Mouse (Mus musculus): Measurements from ENCODE around the gene Ypel4.

Gene Ypel4

GRCm38 (mm10) chr2:84733579-84734300 is at the start of gene Ypel4:
Ypel4 (plus strand) TSS chr2:84734058.
- DNase-seq (ENCODE audit: low spot score): peak; percentile 54

GRCm38 (mm10) chr2:84688080-84688844 is 45.6 kb upstream of the Ypel4 start:
- no peak for DNase-seq (ENCODE audit: low spot score)

- DNase-seq (ENCODE audit: low spot score): no peak
Measured at GRCm38 (mm10) chr2:84690050-84690449, 43.8 kb upstream of the Ypel4 start.

GRCm38 (mm10) chr2:84695007-84695695 is 38.7 kb upstream of the Ypel4 start:
- no peak for DNase-seq (ENCODE audit: low spot score)

- no peak for DNase-seq (ENCODE audit: low spot score)
Measured at GRCm38 (mm10) chr2:84703497-84703896, 30.4 kb upstream of the Ypel4 start.

GRCm38 (mm10) chr2:84704329-84704728 is 29.5 kb upstream of the Ypel4 start:
- DNase-seq (ENCODE audit: low spot score): no peak

- DNase-seq (ENCODE audit: low spot score): no peak
Measured at GRCm38 (mm10) chr2:84705295-84705694, 28.6 kb upstream of the Ypel4 start.

GRCm38 (mm10) chr2:84707523-84707922 is 26.3 kb upstream of the Ypel4 start:
- DNase-seq (ENCODE audit: low spot score): no peak

- DNase-seq (ENCODE audit: low spot score): no peak
Measured at GRCm38 (mm10) chr2:84711898-84712297, 22.0 kb upstream of the Ypel4 start.

- DNase-seq (ENCODE audit: low spot score): no peak
Measured at GRCm38 (mm10) chr2:84714422-84714810, 19.4 kb upstream of the Ypel4 start.

GRCm38 (mm10) chr2:84714811-84715561 is 18.9 kb upstream of the Ypel4 start, which contains the start of gene Zdhhc5:
Zdhhc5 (minus strand) TSS chr2:84715180.
- DNase-seq (ENCODE audit: low spot score): peak; percentile 99

GRCm38 (mm10) chr2:84715562-84716361 is 18.1 kb upstream of the Ypel4 start:
- peak; percentile 68 for DNase-seq (ENCODE audit: low spot score)

GRCm38 (mm10) chr2:84716423-84717355 is 17.2 kb upstream of the Ypel4 start:
- no peak for DNase-seq (ENCODE audit: low spot score)

- no peak for DNase-seq (ENCODE audit: low spot score)
Measured at GRCm38 (mm10) chr2:84717357-84717756, 16.5 kb upstream of the Ypel4 start.

GRCm38 (mm10) chr2:84720718-84721117 is 13.1 kb upstream of the Ypel4 start:
- DNase-seq (ENCODE audit: low spot score): no peak

GRCm38 (mm10) chr2:84721182-84721581 is 12.7 kb upstream of the Ypel4 start:
- no peak for DNase-seq (ENCODE audit: low spot score)

GRCm38 (mm10) chr2:84723856-84724255 is 10.0 kb upstream of the Ypel4 start:
- DNase-seq (ENCODE audit: low spot score): no peak

GRCm38 (mm10) chr2:84725770-84726169 is 8.1 kb upstream of the Ypel4 start:
- DNase-seq (ENCODE audit: low spot score): no peak

- no peak for DNase-seq (ENCODE audit: low spot score)
Measured at GRCm38 (mm10) chr2:84726716-84727115, 7.1 kb upstream of the Ypel4 start.
